Mouse (Mus musculus) megakaryocyte, embryonic 14.5 days (primary cell): ENCODE measurements around the gene Tmsb15b2. TPM values are rescaled to one million over a fixed set of nuclear protein-coding genes. Genes with fewer than 3 reads are reported as not detected.
"Not testable (repeated sequence)": the region's sequence is repeated elsewhere in the genome, so short reads cannot be mapped to it uniquely, and the experiment has no call there.

Experiments used
- H3K27me3 ChIP-seq: replicated peaks from 2 replicates; pipeline ENCODE3; 2012; ENCODE audit warnings: inconsistent platforms
- H3K36me3 ChIP-seq: replicated peaks from 2 replicates; pipeline ENCODE3; 2012; ENCODE audit warnings: low read length, inconsistent platforms, mixed read lengths
- H3K4me1 ChIP-seq: 2 replicates; pipeline ENCODE4 v1.6.1; 2012; ENCODE audit warnings: inconsistent platforms
- H3K4me3 ChIP-seq: replicated peaks from 2 replicates; pipeline ENCODE3; 2012; ENCODE audit warnings: moderate library complexity, mild to moderate bottlenecking, inconsistent platforms
- H3K9me3 ChIP-seq: 2 replicates; pipeline ENCODE4 v1.6.1; 2012; ENCODE audit warnings: inconsistent platforms
- FLI1 ChIP-seq: IDR thresholded peaks from 2 replicates; pipeline ENCODE4 v1.6.1; 2012; ENCODE audit warnings: low read length, inconsistent platforms, mixed read lengths
- GATA1 ChIP-seq: IDR thresholded peaks from 3 replicates; pipeline ENCODE4 v1.6.1; 2012; ENCODE audit warnings: mixed read lengths, low read length, inconsistent platforms, borderline replicate concordance
- polyA plus RNA-seq: library from polyadenylated mRNA; stranded (reverse); fragments of >175 nt; gene quantifications from 2 replicates; pipeline ENCODE4 v1.2.3, GENCODE M21; 2012; ENCODE audit warnings: low replicate concordance; ENCODE audit not compliant: insufficient read depth

Gene Tmsb15b2
- polyA plus RNA-seq: not detected in 2 replicates

DNA sequence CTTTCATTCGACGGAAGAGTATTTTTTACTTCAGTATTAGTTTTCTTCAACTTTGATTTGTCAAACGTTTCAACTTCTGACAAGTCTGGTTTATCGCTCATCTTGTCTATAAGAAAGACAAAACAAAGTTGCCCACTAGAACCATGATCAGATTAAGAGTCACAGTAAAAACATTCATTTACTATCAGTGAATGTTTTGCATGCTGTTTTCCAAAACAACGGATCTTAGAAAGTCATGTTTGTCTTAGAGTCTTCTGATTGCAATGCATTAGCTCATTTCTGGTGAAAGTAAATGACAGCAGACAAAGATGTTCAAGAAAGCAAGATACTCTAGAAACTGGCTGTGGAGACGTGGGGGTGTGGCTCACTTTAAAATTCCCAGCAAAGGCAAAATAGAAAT, at the start of gene Tmsb15b2:
Gene Tmsb15b2, minus strand, starts transcription at position 101 of the 400 bp plus-strand sequence.
- not testable (repeated sequence) for H3K9me3 ChIP-seq, H3K27me3 ChIP-seq, H3K4me1 ChIP-seq, H3K36me3 ChIP-seq, H3K4me3 ChIP-seq

DNA sequence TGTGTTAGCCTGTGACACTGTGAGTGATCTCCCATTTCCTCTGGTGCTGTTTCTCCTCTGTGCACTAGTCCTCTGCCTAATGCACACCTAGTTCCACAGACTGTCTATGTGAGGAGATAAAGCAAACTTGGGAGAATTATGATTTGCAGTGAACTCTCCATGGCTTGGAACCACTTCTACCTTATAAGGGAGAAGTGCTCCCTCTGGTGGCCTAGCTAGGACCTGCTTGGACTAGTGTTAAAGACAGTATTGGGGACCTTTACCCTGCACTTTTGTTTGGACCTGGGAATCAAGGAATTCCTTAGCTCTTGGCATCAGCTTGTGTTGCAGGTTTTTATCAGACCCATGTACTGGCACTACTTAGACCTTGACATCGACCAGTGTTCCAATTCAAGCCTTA, 44.0 kb upstream of the Tmsb15b2 start:
- H3K4me3 ChIP-seq: no peak overlapping the region
- peaks cover 22% of the 10 kb centered on the region for H3K36me3 ChIP-seq
- H3K4me1 ChIP-seq: no peaks in the 10 kb centered on the region
- TF ChIP-seq FLI1 (no peak), GATA1 (no peak)
- H3K9me3 ChIP-seq: no peaks in the 10 kb centered on the region
- peaks cover 2% of the 10 kb centered on the region for H3K27me3 ChIP-seq

- no peak for TF ChIP-seq FLI1
- TF ChIP-seq GATA1: no peak
- peaks cover 33% of the 10 kb centered on the region for H3K36me3 ChIP-seq
- no peaks in the 10 kb centered on the region for H3K9me3 ChIP-seq
- H3K4me3 ChIP-seq: no peak overlapping the region
- H3K27me3 ChIP-seq: peaks cover 2% of the 10 kb centered on the region
- H3K4me1 ChIP-seq: no peaks in the 10 kb centered on the region
These were observed 42.4 kb upstream of the Tmsb15b2 start for GRCm38 (mm10) chrX:137017668-137018067.

DNA sequence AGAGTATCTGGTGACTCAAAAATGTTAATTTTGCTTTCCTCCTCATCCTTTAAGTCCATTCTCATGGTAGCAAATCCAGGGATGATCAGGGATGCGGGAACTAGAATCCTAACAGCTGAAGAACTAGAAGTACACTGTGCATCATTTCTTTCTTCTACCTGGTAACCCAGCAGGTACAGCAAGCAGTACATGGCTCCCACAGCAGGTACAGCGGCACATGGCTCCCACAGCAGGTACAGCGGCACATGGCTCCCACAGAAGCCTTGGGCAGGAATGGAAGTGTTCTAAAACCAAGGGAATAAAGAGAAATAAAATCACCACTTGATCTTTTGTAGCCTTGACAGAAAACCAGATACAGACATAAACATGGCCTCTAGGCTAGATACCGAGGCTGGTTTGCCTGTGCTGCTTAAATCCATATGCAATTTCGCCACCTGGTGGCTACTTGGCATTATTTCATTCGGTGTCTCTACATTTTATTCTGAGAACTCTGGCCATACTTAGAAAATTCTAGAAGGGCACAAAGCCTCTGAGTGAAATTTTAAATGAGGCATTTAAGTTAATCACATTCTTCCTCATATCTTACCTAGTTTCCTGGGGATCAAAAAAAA, 39.9 kb upstream of the Tmsb15b2 start:
- Histone ChIP-seq H3K27me3 (no peaks in the 10 kb centered on the region), H3K4me3 (no peak overlapping the region), H3K4me1 (no peaks in the 10 kb centered on the region), H3K9me3 (no peaks in the 10 kb centered on the region), H3K36me3 (peaks cover 50% of the 10 kb centered on the region)
- TF ChIP-seq GATA1 (no peak), FLI1 (no peak)

- TF ChIP-seq GATA1 (no peak), FLI1 (no peak)
- no peaks in the 10 kb centered on the region for H3K9me3 ChIP-seq
- H3K36me3 ChIP-seq: peaks cover 11% of the 10 kb centered on the region
- H3K4me1 ChIP-seq: peaks cover 15% of the 10 kb centered on the region
- H3K27me3 ChIP-seq: peaks cover 21% of the 10 kb centered on the region
- H3K4me3 ChIP-seq: no peak overlapping the region
These were observed 21.0 kb upstream of the Tmsb15b2 start for GRCm38 (mm10) chrX:136996256-136996655.

DNA sequence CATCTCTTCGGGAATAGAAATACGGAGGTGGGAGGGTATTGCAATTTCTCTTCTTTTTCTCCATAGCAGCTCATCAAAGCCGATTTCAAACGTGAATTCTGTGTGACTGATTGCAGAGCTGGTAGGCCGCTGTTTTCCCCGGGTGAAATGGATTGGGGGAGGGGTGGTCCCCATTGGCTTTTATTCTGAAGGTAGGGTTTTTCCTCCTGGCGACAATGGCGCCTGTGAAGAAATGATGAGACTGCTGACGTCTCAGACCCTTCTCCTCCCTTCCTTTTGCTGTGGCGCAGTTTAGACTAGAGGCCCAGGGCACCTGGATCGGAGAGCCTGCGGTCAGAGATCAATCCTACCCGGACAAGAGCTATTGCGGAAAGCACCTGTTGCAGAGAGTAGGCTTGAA, 18.3 kb upstream of the Tmsb15b2 start:
- Histone ChIP-seq H3K27me3 (peaks cover 24% of the 10 kb centered on the region), H3K36me3 (peaks cover 1% of the 10 kb centered on the region), H3K4me1 (peaks cover 15% of the 10 kb centered on the region), H3K4me3 (no peak overlapping the region), H3K9me3 (no peaks in the 10 kb centered on the region)
- no peak for TF ChIP-seq FLI1
- no peak for TF ChIP-seq GATA1

GRCm38 (mm10) chrX:136992978-136993547, 17.8 kb upstream of the Tmsb15b2 start, which contains the start of gene Zcchc18:
Zcchc18 (plus strand) TSS chrX:136993155.
- H3K4me1 ChIP-seq: peaks cover 15% of the 10 kb centered on the region
- TF ChIP-seq GATA1: no peak
- no peak for TF ChIP-seq FLI1
- peaks cover 24% of the 10 kb centered on the region for H3K27me3 ChIP-seq
- H3K9me3 ChIP-seq: no peaks in the 10 kb centered on the region
- peak within 1 kb of the TSS; percentile 86 for H3K4me3 ChIP-seq
- no peaks in the 10 kb centered on the region for H3K36me3 ChIP-seq

DNA sequence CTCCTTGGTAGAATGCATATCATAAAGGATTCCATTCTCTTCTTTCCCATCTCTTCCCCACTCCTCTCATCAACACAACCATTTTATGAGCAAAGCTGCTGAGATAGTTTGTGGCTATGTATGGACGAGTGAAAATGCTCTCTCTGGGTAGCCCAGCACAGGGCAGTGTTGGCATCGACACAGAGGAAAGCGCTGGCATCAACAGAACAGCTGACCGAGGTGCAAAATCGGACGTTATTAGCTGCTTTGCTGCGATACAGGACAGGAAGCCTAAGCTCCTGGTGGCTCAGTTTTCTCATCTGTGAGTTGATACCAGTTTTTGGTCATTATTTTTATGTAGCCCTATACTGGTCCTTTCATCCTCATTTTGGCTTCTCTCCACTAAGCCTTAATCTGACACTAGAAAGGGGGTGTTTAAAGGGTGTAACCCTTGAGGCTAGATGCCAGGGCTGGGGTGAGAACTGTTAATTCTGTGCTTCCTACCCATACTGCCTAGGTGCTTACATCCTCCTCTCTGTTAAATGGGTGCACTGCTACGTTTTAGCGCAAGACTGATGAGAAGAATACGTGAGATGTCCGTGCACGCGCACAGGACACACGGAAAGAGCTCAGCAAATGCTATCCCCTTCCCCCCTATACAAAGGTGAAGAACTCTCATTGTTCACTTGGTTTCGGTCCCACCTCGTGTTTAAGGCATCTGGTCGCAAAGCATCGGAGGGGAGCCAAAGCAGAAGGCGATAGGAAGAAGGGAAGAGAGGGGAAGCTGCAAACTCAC, 17.1 kb upstream of the Tmsb15b2 start:
- TF ChIP-seq FLI1: no peak
- TF ChIP-seq GATA1: no peak
- Histone ChIP-seq H3K4me3 (peak overlapping the region; percentile 86), H3K27me3 (peaks cover 24% of the 10 kb centered on the region), H3K9me3 (no peaks in the 10 kb centered on the region), H3K4me1 (peaks cover 15% of the 10 kb centered on the region), H3K36me3 (no peaks in the 10 kb centered on the region)

DNA sequence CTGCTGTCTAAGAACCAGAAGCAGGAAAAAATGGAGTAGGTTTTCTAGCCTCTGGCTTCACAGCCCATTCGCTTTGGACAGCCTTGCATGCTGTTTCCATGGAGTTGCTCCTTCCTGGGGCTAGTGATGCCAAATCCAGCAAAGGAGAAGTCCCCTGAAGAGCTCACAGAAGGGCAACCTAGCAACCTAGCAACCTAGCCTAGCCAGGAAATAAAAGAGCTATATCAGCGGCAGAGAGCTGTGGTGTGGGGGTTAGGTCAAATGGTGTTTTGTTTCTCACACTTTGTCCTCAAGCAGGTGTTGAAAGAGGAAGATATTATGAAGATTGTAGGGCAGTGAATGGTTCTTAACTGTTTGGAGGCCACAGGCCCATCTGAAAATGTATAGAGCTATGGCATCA, 16.0 kb upstream of the Tmsb15b2 start:
- TF ChIP-seq GATA1: no peak
- TF ChIP-seq FLI1: no peak
- peaks cover 23% of the 10 kb centered on the region for H3K27me3 ChIP-seq
- H3K36me3 ChIP-seq: no peaks in the 10 kb centered on the region
- H3K4me1 ChIP-seq: peaks cover 14% of the 10 kb centered on the region
- H3K9me3 ChIP-seq: no peaks in the 10 kb centered on the region
- no peak overlapping the region for H3K4me3 ChIP-seq

DNA sequence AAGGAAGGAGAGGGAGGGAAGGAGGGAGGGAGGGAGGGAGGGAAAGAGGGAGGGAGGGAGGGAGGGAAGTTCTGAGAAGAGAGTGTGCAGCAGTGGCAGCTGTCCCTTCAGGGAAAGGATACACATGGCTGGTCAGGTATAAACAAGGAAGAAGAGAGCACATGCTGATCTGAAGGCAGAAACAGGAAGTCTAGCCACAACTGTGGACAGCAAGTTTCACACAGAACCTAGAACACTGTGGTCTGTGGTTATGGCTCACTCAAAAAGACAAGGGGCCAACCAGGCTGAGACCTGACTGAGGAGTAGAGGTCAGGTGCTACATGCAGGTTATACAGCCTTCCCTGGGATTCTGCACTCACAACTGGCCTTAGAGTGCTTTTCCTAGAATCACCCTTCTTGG, 10.7 kb upstream of the Tmsb15b2 start:
- Histone ChIP-seq H3K9me3 (no peaks in the 10 kb centered on the region), H3K27me3 (peaks cover 5% of the 10 kb centered on the region), H3K4me3 (no peak overlapping the region), H3K36me3 (no peaks in the 10 kb centered on the region), H3K4me1 (peaks cover 8% of the 10 kb centered on the region)
- TF ChIP-seq FLI1: no peak
- no peak for TF ChIP-seq GATA1
